Mouse (Mus musculus) erythroblast, embryonic 14.5 days (primary cell): Measurements from ENCODE around the gene Cysltr2.

Source experiments
- GATA1 ChIP-seq: IDR thresholded peaks from 2 replicates; pipeline ENCODE4 v1.6.1; 2012; ENCODE audit warnings: low read length, inconsistent platforms, mixed read lengths
- TAL1 ChIP-seq: IDR thresholded peaks from 3 replicates; pipeline ENCODE4 v1.6.1; 2012; ENCODE audit warnings: low read length, inconsistent platforms, mixed read lengths

DNA sequence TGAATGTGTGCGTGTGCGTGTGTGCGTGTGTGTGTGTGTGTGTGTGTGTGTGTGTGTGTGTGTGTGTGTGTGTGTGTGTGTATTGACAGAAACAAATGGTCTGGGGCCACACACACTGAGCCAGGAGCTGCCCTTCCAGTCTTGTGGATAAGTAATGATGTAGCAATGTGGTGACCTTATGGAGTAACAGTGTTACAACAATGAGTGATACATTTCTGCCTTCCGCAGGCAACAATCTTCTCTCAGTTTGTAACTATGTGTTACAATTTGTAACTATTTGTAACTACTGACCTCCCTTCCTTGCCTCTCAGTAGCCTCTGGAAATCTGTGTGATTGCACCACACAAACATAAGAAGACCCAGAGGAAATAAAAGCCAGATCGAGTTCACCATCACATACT is 38.3 kb upstream of the Cysltr2 start:
- TF ChIP-seq TAL1 = no peak
- no peak for TF ChIP-seq GATA1
